ENCODE assay signal across 10 mouse cellular contexts in genomic region chr7:24359269-24359668, GRCm38 (mm10). TPM values are rescaled to one million over a fixed set of nuclear protein-coding genes. Genes with fewer than 3 reads are reported as not detected.
DNase-seq lines count a peak whose midpoint lies in the region; ATAC-seq and TF ChIP-seq lines count a peak whose summit lies in the region.
"Had no signal": no experiment of that assay in that cellular context is flagged by ENCODE, and none has a peak within 500 bp of the region (broad histone marks: within the 10 kb centered on the region; RNA-seq: fewer than 3 reads in every experiment).

No protein-coding gene starts in this region.

- no peak overlapping the region for H3K9ac ChIP-seq in hindbrain, embryonic 16.5 days (ENCODE audit: low read depth, low read length)

- WGBS in hindbrain, embryonic 10.5 days: 26% methylated on average over 9 of the region's 9 CpGs
- WGBS in hindbrain, embryonic 16.5 days: 32% methylated on average over 9 of the region's 9 CpGs
- 32% methylated on average over 9 of the region's 9 CpGs for WGBS in thymus, adult 2 months

- H3K4me3 ChIP-seq in hindbrain, embryonic 10.5 days: no peak overlapping the region
- no peak overlapping the region for H3K4me3 ChIP-seq in hindbrain, embryonic 16.5 days (ENCODE audit: low read length)
- no peak overlapping the region for H3K4me3 ChIP-seq in thymus, adult 2 months (ENCODE audit: control insufficient read depth, insufficient read depth, low read length)

- TF ChIP-seq POLR2A in thymus, adult 2 months (IDR thresholded peaks at IDR 0.05; ENCODE audit: control insufficient read depth, extremely low read depth, insufficient read depth, low read length, poor library complexity): no peak

- ATAC-seq in hindbrain, embryonic 16.5 days: no peak
- ATAC-seq in granulocyte monocyte progenitor cell, adult 5-6 weeks (replicated peaks; ENCODE audit: poor library complexity, severe bottlenecking): peak; percentile 75

- peaks cover 23% of the 10 kb centered on the region for H3K9me3 ChIP-seq in hindbrain, embryonic 10.5 days
- H3K9me3 ChIP-seq in hindbrain, embryonic 16.5 days (ENCODE audit: control insufficient read depth, low read length): peaks cover 3% of the 10 kb centered on the region; the same call in 1 of the 2 replicates

- H3K4me1 ChIP-seq in hindbrain, embryonic 10.5 days (replicated peaks): no peaks in the 10 kb centered on the region
- H3K4me1 ChIP-seq in hindbrain, embryonic 16.5 days (ENCODE audit: control insufficient read depth, insufficient read depth, low read depth, low read length): no peaks in the 10 kb centered on the region
- H3K4me1 ChIP-seq in thymus, adult 2 months (replicated peaks; ENCODE audit: control insufficient read depth, insufficient read depth, low read length): no peaks in the 10 kb centered on the region; the same call in 1 of the 2 replicates

- TF ChIP-seq CTCF in thymus, adult 2 months (IDR thresholded peaks at IDR 0.05; ENCODE audit: borderline replicate concordance, control insufficient read depth, extremely low read depth, insufficient read depth, low read length, poor library complexity): no peak

- H3K4me2 ChIP-seq in hindbrain, embryonic 16.5 days (ENCODE audit: low read length): no peak overlapping the region

- no peak overlapping the region for H3K27ac ChIP-seq in hindbrain, embryonic 10.5 days
- H3K27ac ChIP-seq in hindbrain, embryonic 16.5 days (ENCODE audit: low read depth, low read length): no peak overlapping the region
- H3K27ac ChIP-seq in thymus, adult 2 months (ENCODE audit: control insufficient read depth, insufficient read depth, low read length): no peak overlapping the region

- H3K36me3 ChIP-seq in hindbrain, embryonic 10.5 days: no peaks in the 10 kb centered on the region
- H3K36me3 ChIP-seq in hindbrain, embryonic 16.5 days (ENCODE audit: control insufficient read depth, insufficient read depth, low read length): no peaks in the 10 kb centered on the region
- H3K36me3 ChIP-seq in thymus, adult 2 months (ENCODE audit: control insufficient read depth, insufficient read depth, low read length): no peaks in the 10 kb centered on the region

- H3K27me3 ChIP-seq in hindbrain, embryonic 10.5 days (ENCODE audit: insufficient read depth, poor library complexity, severe bottlenecking): no peaks in the 10 kb centered on the region; the same call in 1 of the 2 replicates
- no peaks in the 10 kb centered on the region for H3K27me3 ChIP-seq in hindbrain, embryonic 16.5 days (replicated peaks; ENCODE audit: control insufficient read depth, insufficient read depth, low read length)
- H3K27me3 ChIP-seq in thymus, adult 2 months (ENCODE audit: control insufficient read depth, insufficient read depth, low read length): no peaks in the 10 kb centered on the region

- peak; percentile 51 for DNase-seq in hindbrain, embryonic 10.5 days (ENCODE audit: low spot score)
- peak; percentile 18 for DNase-seq in thymus, adult 2 months
- DNase-seq in thymus, adult 18-20 months: no peak
- DNase-seq in yolk sac, embryonic 10.5 days (ENCODE audit: low spot score): peak; percentile 50
- no peak for DNase-seq in cerebellum, postnatal 25 days
- no peak for DNase-seq in left cerebral cortex, adult 9 months (ENCODE audit: low spot score in 2 of 2)
- DNase-seq: left cerebral cortex, postnatal 4 days had no signal

RNA-seq across cellular contexts. Expression of gene Lypd5, which starts 10.3 kb away (rescaled TPM):
- not detected in 2 replicates for polyA plus RNA-seq in hindbrain, embryonic 10.5 days (2016; fragmentation: Nextera tagmentation; extraction: Ambion mirVana)
- polyA plus RNA-seq in hindbrain, embryonic 16.5 days (2015; fragmentation: Nextera tagmentation; extraction: Ambion mirVana): not detected in 2 replicates
- polyA plus RNA-seq in thymus, adult 2 months (2012; rRNA removed): 0.85 and 1.00 TPM in 2 replicates
- total RNA-seq in granulocyte monocyte progenitor cell, adult 5-6 weeks (2014; fragmentation: Nextera tagmentation): not detected in 2 replicates
- total RNA-seq in granulocyte monocyte progenitor cell, adult 5-6 weeks (2017): not detected in 2 replicates
- total RNA-seq: hematopoietic stem cell, adult 5-6 weeks; left cerebral cortex, postnatal 4 days had no signal

RNA-seq across cellular contexts. Expression of gene Kcnn4, which starts 10.8 kb away (rescaled TPM):
- polyA plus RNA-seq in hindbrain, embryonic 10.5 days (2016; fragmentation: Nextera tagmentation; extraction: Ambion mirVana): 3.9 and 4.2 TPM in 2 replicates
- polyA plus RNA-seq in hindbrain, embryonic 16.5 days (2015; fragmentation: Nextera tagmentation; extraction: Ambion mirVana): 2.5 and 3.2 TPM in 2 replicates
- polyA plus RNA-seq in thymus, adult 2 months (2012; rRNA removed): 402 and 429 TPM in 2 replicates
- 24.2 and 31.4 TPM in 2 replicates for total RNA-seq in granulocyte monocyte progenitor cell, adult 5-6 weeks (2014; fragmentation: Nextera tagmentation)
- total RNA-seq in granulocyte monocyte progenitor cell, adult 5-6 weeks (2017): 36.3 and 43.5 TPM in 2 replicates

RNA-seq across cellular contexts. Expression of gene Tescl, which starts 25.5 kb away (rescaled TPM):
- 0.25 TPM in 1 of 2 replicates, not detected in the other for polyA plus RNA-seq in hindbrain, embryonic 10.5 days (2016; fragmentation: Nextera tagmentation; extraction: Ambion mirVana)
- 0.25 and 0.44 TPM in 2 replicates for polyA plus RNA-seq in hindbrain, embryonic 16.5 days (2015; fragmentation: Nextera tagmentation; extraction: Ambion mirVana)
- 0.12 TPM in 1 of 2 replicates, not detected in the other for polyA plus RNA-seq in thymus, adult 2 months (2012; rRNA removed)
- not detected in 2 replicates for total RNA-seq in granulocyte monocyte progenitor cell, adult 5-6 weeks (2014; fragmentation: Nextera tagmentation)
- not detected in 2 replicates for total RNA-seq in granulocyte monocyte progenitor cell, adult 5-6 weeks (2017)
- total RNA-seq: hematopoietic stem cell, adult 5-6 weeks had no signal

RNA-seq across cellular contexts. Expression of gene Smg9, which starts 40.1 kb away (rescaled TPM):
- 27.4 and 32.7 TPM in 2 replicates for polyA plus RNA-seq in hindbrain, embryonic 10.5 days (2016; fragmentation: Nextera tagmentation; extraction: Ambion mirVana)
- polyA plus RNA-seq in hindbrain, embryonic 16.5 days (2015; fragmentation: Nextera tagmentation; extraction: Ambion mirVana): 38.2 and 38.9 TPM in 2 replicates
- 166 and 168 TPM in 2 replicates for polyA plus RNA-seq in thymus, adult 2 months (2012; rRNA removed)
- total RNA-seq in granulocyte monocyte progenitor cell, adult 5-6 weeks (2014; fragmentation: Nextera tagmentation): 21.6 and 29.5 TPM in 2 replicates
- total RNA-seq in granulocyte monocyte progenitor cell, adult 5-6 weeks (2017): 19.5 and 21.8 TPM in 2 replicates

RNA-seq across cellular contexts. Expression of gene Zfp94, which starts 42.8 kb away (rescaled TPM):
- polyA plus RNA-seq in hindbrain, embryonic 10.5 days (2016; fragmentation: Nextera tagmentation; extraction: Ambion mirVana): 10.8 and 13.2 TPM in 2 replicates
- 19.2 and 19.8 TPM in 2 replicates for polyA plus RNA-seq in hindbrain, embryonic 16.5 days (2015; fragmentation: Nextera tagmentation; extraction: Ambion mirVana)
- polyA plus RNA-seq in thymus, adult 2 months (2012; rRNA removed): 6.2 and 6.8 TPM in 2 replicates
- 5.8 and 6.0 TPM in 2 replicates for total RNA-seq in granulocyte monocyte progenitor cell, adult 5-6 weeks (2014; fragmentation: Nextera tagmentation)
- total RNA-seq in granulocyte monocyte progenitor cell, adult 5-6 weeks (2017): 2.0 and 3.4 TPM in 2 replicates

Comparison
In these comparisons a context has a peak if more than half of its experiments do, and no peak if none do; other contexts are left out.
1. DNase-seq: peak in hindbrain, embryonic 10.5 days (single experiment), thymus, adult 2 months (single experiment) and yolk sac, embryonic 10.5 days (single experiment); none in thymus, adult 18-20 months (0 of 2), cerebellum, postnatal 25 days (0 of 2) and left cerebral cortex, adult 9 months (0 of 2).
2. RNA of gene Kcnn4, which starts 10.8 kb away (polyA plus RNA-seq): 402 to 429 TPM in thymus, adult 2 months; 3.9 to 4.2 TPM in hindbrain, embryonic 10.5 days and 2.5 to 3.2 TPM in hindbrain, embryonic 16.5 days; every median in the first group is over 10 times any median in the second.